Mouse (Mus musculus): ENCODE measurements at regions not wholly inside any gene's neighbourhood (a gene's known extent, or its start where the extent isn't known, plus 50 kb on each side); places are given as distances from the start of the nearest gene placed in this dataset.

GRCm38 (mm10) chr16:95837723-95838477 is 136.0 kb downstream of the Ets2 start:
- Histone ChIP-seq H3K27me3 (no peaks in the 10 kb centered on the region), H3K4me2 (no peak overlapping the region), H3K9ac (no peak overlapping the region), H3K27ac (no peak overlapping the region), H3K36me3 (no peaks in the 10 kb centered on the region), H3K9me3 (replicated peaks) (no peaks in the 10 kb centered on the region), H3K4me1 (peaks cover 24% of the 10 kb centered on the region), H3K4me3 (replicated peaks) (no peak overlapping the region)
- 66% methylated on average over 5 of the region's 5 CpGs for WGBS
- ATAC-seq (replicated peaks; ENCODE audit: low FRiP score), result no peak

- H3K27ac ChIP-seq, result no peak overlapping the region
- no peak overlapping the region for H3K4me3 ChIP-seq (replicated peaks)
- H3K9ac ChIP-seq, result no peak overlapping the region
- no peaks in the 10 kb centered on the region for H3K27me3 ChIP-seq
- H3K4me2 ChIP-seq, result no peak overlapping the region
- 94% methylated on average over 1 of the region's 1 CpGs for WGBS
- no peaks in the 10 kb centered on the region for H3K36me3 ChIP-seq
- peaks cover 43% of the 10 kb centered on the region for H3K4me1 ChIP-seq
- H3K9me3 ChIP-seq (replicated peaks), result no peaks in the 10 kb centered on the region
- ATAC-seq (replicated peaks; ENCODE audit: low FRiP score), result no peak
Measured at GRCm38 (mm10) chr16:95835941-95836340, 134.1 kb downstream of the Ets2 start.

GRCm38 (mm10) chr16:95834556-95835288 is 132.8 kb downstream of the Ets2 start:
- ATAC-seq (replicated peaks; ENCODE audit: low FRiP score), result no peak
- Histone ChIP-seq H3K4me2 (peak overlapping the region; percentile 7), H3K27ac (peak overlapping the region; percentile 87), H3K4me1 (peaks cover 43% of the 10 kb centered on the region), H3K27me3 (no peaks in the 10 kb centered on the region), H3K9me3 (replicated peaks) (no peaks in the 10 kb centered on the region), H3K36me3 (no peaks in the 10 kb centered on the region), H3K4me3 (replicated peaks) (no peak overlapping the region), H3K9ac (no peak overlapping the region)
- 26% methylated on average over 11 of the region's 11 CpGs for whole genome bisulfite sequencing

- Histone ChIP-seq H3K4me2 (no peak overlapping the region), H3K4me1 (peaks cover 43% of the 10 kb centered on the region), H3K9me3 (replicated peaks) (no peaks in the 10 kb centered on the region), H3K9ac (no peak overlapping the region), H3K27me3 (no peaks in the 10 kb centered on the region), H3K36me3 (no peaks in the 10 kb centered on the region), H3K27ac (peak overlapping the region; percentile 87), H3K4me3 (replicated peaks) (no peak overlapping the region)
- no peak for ATAC-seq (replicated peaks; ENCODE audit: low FRiP score)
- WGBS, result 46% methylated on average over 10 of the region's 10 CpGs
Measured at GRCm38 (mm10) chr16:95833455-95833854, 131.6 kb downstream of the Ets2 start.

DNA sequence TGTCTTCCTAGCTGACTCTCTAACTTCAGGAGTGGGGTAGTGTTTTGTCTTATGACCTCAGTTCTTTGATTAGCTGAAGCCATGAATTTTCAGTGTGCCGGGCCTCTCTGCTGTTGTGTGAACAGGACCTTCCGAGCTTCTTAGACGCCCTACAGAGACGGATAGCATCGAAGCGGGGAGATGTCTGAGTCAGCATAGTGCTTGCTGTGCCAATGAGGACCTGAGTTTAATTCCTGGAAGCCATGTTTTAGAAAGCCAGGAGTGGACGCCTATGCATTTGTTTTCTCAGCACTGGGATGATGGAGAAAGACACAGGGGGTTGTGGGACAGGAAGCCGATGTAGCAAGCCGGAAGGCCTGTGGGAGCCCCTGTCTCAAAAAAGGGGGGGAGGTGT is 130.5 kb downstream of the Ets2 start:
- 37% methylated on average over 9 of the region's 9 CpGs for WGBS
- H3K27me3 ChIP-seq, result no peaks in the 10 kb centered on the region
- no peaks in the 10 kb centered on the region for H3K9me3 ChIP-seq (replicated peaks)
- no peaks in the 10 kb centered on the region for H3K36me3 ChIP-seq
- no peak overlapping the region for H3K9ac ChIP-seq
- ATAC-seq (replicated peaks; ENCODE audit: low FRiP score), result peak; percentile 17; the same call in 1 of the 2 replicates
- peaks cover 43% of the 10 kb centered on the region for H3K4me1 ChIP-seq
- 0 out of 2 replicates have a peak overlapping the region, but pooled peaks have one; percentile 14 for H3K4me2 ChIP-seq
- H3K4me3 ChIP-seq (replicated peaks), result no peak overlapping the region
- H3K27ac ChIP-seq, result peak overlapping the region; percentile 87

DNA sequence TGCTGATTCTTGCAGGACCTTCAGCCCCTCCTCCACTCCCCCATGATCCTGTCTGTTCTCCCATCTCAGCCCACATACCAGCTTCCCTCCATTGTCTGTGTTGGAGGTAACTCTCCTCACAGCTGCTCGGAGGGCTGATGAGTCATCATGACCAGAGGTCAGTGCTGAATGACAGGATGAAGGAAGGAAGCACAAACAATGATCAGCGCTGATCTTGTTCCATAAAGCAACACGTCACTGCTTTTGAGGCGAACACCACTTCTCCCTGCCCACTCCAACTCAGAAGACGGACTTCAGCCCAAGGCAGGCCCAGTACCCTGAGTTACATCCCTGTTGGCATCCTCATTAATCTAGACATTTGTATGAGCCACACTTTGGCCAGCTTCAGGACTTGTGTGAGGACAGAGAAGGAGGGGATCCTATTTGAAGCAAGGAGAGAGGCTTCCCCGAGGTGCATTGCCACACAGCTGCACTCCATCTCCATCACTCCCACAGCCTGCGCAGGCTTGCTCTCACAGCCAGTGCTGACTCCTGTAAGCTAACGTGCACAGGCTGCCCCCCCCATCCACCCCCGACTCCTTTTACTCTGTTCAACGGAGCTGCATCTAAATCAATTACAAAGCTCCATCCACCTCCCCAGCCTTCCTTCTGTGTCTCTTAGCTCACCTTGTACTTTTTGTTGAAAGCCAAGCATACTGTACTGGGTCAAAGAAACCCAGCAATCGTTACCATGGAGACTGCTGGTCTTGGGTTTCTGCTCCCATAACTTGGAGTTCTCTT is 129.9 kb downstream of the Ets2 start:
- Histone ChIP-seq H3K36me3 (no peaks in the 10 kb centered on the region), H3K4me3 (replicated peaks) (no peak overlapping the region), H3K4me2 (0 out of 2 replicates have a peak overlapping the region, but pooled peaks have one; percentile 14), H3K27me3 (no peaks in the 10 kb centered on the region), H3K27ac (peak overlapping the region; percentile 87), H3K9me3 (replicated peaks) (no peaks in the 10 kb centered on the region), H3K4me1 (peaks cover 43% of the 10 kb centered on the region), H3K9ac (no peak overlapping the region)
- WGBS, result 16% methylated on average over 11 of the region's 11 CpGs
- ATAC-seq (replicated peaks; ENCODE audit: low FRiP score), result peak; percentile 65

- no peaks in the 10 kb centered on the region for H3K9me3 ChIP-seq (replicated peaks)
- WGBS, result 58% methylated on average over 6 of the region's 6 CpGs
- no peak overlapping the region for H3K9ac ChIP-seq
- no peak overlapping the region for H3K4me2 ChIP-seq
- H3K4me1 ChIP-seq, result peaks cover 47% of the 10 kb centered on the region
- H3K27ac ChIP-seq, result peak overlapping the region; percentile 54; the same call in 1 of the 2 replicates
- H3K36me3 ChIP-seq, result no peaks in the 10 kb centered on the region
- H3K27me3 ChIP-seq, result no peaks in the 10 kb centered on the region
- ATAC-seq (replicated peaks; ENCODE audit: low FRiP score), result no peak
- no peak overlapping the region for H3K4me3 ChIP-seq (replicated peaks)
Measured at GRCm38 (mm10) chr16:95827402-95827737, 125.5 kb downstream of the Ets2 start.

DNA sequence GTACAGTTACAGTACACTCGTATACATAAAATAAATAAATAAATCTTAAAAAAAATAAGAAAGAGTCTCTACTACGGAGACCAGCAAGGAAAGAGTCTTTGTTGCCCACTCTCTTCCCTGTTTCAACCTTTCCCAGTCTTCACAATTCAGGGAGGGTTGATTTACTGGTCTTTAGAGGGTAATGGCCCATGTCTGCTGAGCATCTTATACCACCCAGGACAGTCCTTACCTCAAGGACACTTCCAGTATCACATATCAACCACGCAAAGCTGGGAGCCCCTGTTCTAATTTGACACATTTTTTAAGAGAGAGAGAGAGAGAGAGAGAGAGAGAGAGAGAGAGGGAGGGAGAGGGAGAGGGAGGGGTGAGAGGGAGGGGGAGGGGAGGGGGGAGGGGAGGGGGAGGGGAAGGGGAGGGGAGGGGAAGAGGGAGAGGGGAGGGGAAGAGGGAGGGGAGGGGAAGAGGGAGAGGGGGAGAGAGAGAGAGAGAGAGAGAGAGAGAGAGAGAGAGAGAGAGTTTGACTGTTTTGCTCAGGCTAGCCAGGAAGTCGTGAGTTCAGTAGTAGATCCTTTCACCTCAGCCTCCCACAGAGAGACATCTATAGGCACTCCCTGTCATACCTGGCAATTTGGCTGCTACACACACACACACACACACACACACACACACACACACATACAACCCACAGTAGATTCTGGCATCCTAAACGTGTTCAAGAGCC is 125.0 kb downstream of the Ets2 start:
- peaks cover 42% of the 10 kb centered on the region for H3K4me1 ChIP-seq
- ATAC-seq (replicated peaks; ENCODE audit: low FRiP score), result peak; percentile 52
- 51% methylated on average over 5 of the region's 5 CpGs for WGBS
- no peak overlapping the region for H3K9ac ChIP-seq
- H3K36me3 ChIP-seq, result no peaks in the 10 kb centered on the region
- H3K9me3 ChIP-seq (replicated peaks), result no peaks in the 10 kb centered on the region
- no peak overlapping the region for H3K4me2 ChIP-seq
- no peaks in the 10 kb centered on the region for H3K27me3 ChIP-seq
- peak overlapping the region; percentile 95 for H3K27ac ChIP-seq
- H3K4me3 ChIP-seq (replicated peaks), result no peak overlapping the region

DNA sequence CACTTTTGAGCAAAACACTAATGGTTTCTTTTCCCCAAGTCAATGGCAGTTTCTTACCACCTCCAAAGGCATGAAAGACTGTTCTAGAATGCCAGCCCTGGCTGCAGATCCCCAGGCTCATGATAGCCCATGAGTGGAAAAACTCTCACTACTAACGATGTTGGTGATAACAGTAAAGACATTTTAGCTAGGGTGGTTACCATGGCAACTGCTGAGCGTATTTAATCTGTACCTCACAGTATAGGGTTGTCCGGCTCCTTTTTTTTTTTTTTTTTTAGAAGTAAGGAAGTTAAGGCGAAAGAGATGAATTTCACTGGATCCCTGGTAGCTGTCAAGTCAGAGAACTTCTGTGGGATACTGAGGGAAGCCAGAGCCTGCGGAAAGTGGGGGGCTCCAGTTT is 123.8 kb downstream of the Ets2 start:
- WGBS, result 20% methylated on average over 5 of the region's 5 CpGs
- no peaks in the 10 kb centered on the region for H3K9me3 ChIP-seq (replicated peaks)

GRCm38 (mm10) chr16:95824720-95825534 is 123.1 kb downstream of the Ets2 start:
- ATAC-seq (replicated peaks; ENCODE audit: low FRiP score), result peak; percentile 83
- H3K36me3 ChIP-seq, result no peaks in the 10 kb centered on the region
- WGBS, result 6% methylated on average over 7 of the region's 7 CpGs
- peak overlapping the region; percentile 38 for H3K4me2 ChIP-seq
- H3K27ac ChIP-seq, result peak overlapping the region; percentile 95
- H3K4me1 ChIP-seq, result peaks cover 34% of the 10 kb centered on the region
- H3K9me3 ChIP-seq (replicated peaks), result no peaks in the 10 kb centered on the region
- no peaks in the 10 kb centered on the region for H3K27me3 ChIP-seq
- H3K9ac ChIP-seq, result no peak overlapping the region
- H3K4me3 ChIP-seq (replicated peaks), result no peak overlapping the region

More for the DNA sequence above, 123.8 kb downstream of the Ets2 start:
- Histone ChIP-seq H3K27ac (peak overlapping the region; percentile 95), H3K4me3 (replicated peaks) (no peak overlapping the region), H3K27me3 (no peaks in the 10 kb centered on the region), H3K36me3 (no peaks in the 10 kb centered on the region), H3K4me1 (peaks cover 34% of the 10 kb centered on the region), H3K4me2 (peak overlapping the region; percentile 38; the same call in 1 of the 2 replicates), H3K9ac (no peak overlapping the region)
- ATAC-seq (replicated peaks; ENCODE audit: low FRiP score), result no peak

GRCm38 (mm10) chr16:95823803-95824202 is 121.9 kb downstream of the Ets2 start:
- peak; percentile 16; the same call in 1 of the 2 replicates for ATAC-seq (replicated peaks; ENCODE audit: low FRiP score)
- H3K36me3 ChIP-seq, result no peaks in the 10 kb centered on the region
- no peak overlapping the region for H3K4me3 ChIP-seq (replicated peaks)
- H3K4me2 ChIP-seq, result no peak overlapping the region
- no peaks in the 10 kb centered on the region for H3K9me3 ChIP-seq (replicated peaks)
- peak overlapping the region; percentile 95 for H3K27ac ChIP-seq
- no peaks in the 10 kb centered on the region for H3K27me3 ChIP-seq
- no peak overlapping the region for H3K9ac ChIP-seq
- peaks cover 34% of the 10 kb centered on the region for H3K4me1 ChIP-seq
- 20% methylated on average over 6 of the region's 6 CpGs for WGBS
